Mouse (Mus musculus) layer of hippocampus, adult 9-11 months (tissue): ENCODE measurements around the gene Phlpp1.

Experiments
- DNase-seq: peaks from one replicate; pipeline ENCODE4 v3.0.0; 2022

Gene Phlpp1

DNA sequence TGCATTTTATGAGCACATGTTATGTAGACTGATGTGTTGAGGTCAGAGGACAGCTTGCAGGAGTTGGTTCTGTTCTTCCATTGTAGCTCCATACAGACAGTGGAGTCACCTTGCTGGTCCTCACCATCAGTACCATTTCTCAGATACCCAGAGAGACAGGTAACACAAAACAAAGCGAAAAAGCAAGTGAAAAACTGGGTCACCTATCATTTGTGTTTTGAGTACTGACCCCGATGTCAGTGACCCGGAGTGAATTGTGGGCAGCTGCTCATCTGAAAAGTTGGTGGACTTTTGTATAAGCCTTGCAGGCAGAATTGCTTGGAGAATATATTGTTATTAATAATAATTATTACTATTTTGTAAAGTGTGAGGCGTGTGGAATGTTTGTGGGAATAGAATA is 27.6 kb downstream of the Phlpp1 start:
- no peak for DNase-seq

DNA sequence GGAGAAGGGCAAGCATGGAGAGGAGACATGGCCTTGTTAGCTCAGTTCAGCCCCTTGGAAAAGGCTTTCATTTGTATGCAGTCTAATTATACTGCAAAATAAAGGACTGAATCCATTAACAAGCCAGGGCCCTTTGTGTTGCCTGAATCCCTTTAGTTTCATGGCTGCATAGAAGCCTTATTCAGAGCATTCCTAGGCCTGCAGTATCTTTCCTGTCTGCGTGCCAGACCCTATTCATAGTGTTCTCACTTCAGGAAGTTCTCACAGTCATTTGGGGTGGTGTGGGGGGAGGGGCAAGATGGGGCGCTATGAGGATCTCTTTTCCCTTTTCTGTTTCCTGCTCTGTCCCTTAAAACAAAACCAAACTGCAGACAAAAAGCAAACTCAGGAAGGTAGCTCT is 28.1 kb downstream of the Phlpp1 start:
- DNase-seq: peak; percentile 87

- no peak for DNase-seq
Measured at GRCm38 (mm10) chr1:106201025-106201424, 29.5 kb downstream of the Phlpp1 start.

DNA sequence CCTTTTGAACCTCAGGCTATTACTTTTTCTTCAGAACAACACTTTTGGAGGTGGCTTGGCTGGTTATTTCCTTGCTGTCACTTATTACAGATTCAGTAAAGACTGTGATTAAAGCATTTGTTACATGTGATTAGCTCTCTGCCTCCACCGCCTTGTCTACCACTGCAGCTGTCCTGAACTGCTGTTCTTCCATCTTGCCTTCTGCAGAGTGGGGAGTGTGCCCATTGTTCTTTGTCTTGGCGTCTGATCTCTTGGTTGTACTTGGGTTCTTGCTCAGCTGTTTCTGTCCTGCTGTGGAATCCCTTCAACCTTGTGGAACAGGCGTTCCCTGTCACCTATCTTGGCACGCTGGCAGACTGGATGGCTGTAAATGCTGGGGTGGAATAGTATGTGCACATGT is 30.4 kb downstream of the Phlpp1 start:
- peak; percentile 40 for DNase-seq

DNA sequence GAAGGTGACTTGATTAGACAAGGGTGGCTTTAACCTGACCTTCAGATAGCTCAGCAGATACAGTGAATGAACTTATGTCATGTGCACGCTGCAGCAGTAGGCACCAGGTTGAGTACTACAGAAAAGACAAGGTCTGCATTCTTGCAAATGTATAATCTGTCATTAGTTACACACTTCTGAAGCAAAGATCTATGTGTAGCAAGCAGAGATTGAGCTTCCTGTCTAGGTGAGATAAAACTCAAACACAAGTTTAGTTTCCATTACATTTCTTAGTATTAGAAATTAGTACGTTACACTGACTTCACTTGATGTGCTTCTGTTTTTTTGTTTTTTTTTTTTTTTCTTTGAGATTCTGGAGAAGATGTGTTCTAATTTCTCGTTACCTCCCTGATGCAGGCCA is 32.4 kb downstream of the Phlpp1 start:
- DNase-seq: no peak

DNA sequence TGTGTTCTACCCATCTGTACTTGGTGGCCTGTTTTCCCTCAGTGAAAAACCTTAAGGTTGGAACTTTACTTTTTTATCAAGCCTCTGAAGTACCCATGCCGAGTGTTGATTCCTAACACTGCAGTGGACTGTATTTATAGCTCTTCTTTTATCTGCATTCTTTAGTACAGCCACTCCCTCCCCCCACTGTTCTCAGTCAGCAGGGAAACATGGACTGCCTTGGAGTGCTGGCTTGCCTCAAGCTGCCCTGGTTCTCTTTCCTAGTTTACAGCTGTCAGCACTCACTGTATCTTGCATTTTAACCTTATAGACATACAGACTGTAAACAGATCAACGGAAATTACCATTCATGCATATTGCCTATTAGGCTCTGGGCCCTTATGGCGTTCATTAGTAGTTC is 32.8 kb downstream of the Phlpp1 start:
- no peak for DNase-seq

DNA sequence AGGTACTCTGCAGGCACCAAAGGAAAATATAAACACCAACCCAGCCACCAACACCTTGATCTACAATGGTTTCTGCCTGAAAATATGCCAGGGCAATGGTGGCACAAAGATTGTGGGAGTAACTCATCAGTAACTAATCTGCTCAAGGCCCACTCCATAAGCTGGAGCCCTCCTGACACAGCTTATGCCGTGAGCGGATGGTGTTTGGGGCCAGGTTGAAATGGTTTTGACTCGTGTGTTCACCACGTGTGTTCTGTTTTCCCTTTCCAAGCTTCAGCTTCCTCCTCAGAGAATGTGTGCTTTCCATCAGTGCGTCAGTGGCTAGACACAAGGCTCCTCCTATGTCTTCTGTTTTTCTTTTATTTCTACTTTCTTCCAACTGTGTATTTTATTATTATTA is 37.0 kb downstream of the Phlpp1 start:
- DNase-seq: no peak

DNA sequence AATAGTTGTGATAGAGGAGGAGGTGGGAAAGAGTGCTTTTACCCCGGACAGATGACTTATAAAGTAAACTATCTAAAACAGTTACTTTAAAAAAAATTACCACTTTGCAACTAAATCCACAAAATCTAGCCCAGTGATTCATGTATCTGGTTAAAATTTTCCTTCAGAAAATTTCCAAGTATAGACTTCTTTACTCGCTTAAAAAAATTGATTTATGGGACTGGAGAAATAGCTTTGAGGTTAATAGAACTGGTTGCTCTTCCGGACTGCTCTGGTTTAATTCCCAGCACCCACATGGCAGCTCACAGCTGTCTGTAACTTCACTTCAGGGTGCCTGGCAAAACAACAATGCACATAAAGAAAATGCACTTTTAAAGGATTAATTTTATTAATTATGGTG is 38.9 kb downstream of the Phlpp1 start:
- DNase-seq: no peak

- no peak for DNase-seq
Measured at GRCm38 (mm10) chr1:106211146-106211545, 39.6 kb downstream of the Phlpp1 start.

DNA sequence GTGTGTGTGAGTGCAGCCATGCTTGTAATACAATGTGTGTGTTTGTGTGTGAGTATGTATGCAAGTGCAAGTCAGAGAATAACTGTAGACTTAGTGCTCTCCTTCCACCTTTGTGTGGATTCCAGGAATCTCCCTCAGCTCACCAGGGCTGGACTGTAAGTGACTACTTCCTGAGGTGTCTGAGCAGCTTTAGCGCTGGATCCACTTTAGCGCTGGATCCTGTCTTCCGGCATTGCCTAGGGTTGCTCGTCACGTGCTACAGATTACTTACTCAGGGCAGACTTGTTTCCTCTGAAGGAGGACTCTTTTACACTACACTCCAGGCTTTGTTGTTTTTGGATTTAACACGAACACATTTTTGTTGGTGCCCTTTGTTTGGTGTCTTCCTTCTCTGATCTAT is 48.9 kb downstream of the Phlpp1 start:
- no peak for DNase-seq

DNA sequence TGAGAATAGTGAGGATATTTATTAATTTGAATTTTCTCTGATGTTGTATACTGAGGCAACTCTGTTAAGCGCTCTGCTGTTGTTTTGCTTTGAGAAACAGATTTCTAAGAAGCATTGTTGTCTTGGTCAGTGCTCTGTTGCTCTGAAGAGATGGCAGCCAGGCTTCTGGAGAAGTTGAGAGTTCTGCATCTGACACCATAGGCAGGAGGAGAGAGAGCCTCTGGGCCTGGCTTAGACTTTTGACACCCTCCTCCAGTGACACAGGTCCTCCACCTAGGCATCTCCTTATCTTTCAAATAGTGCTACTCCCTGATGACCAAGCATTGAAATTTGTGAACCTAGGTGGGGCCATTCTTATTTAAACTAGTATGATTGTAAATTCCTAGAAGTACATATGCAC is 49.8 kb downstream of the Phlpp1 start:
- no peak for DNase-seq

- no peak for DNase-seq
Measured at GRCm38 (mm10) chr1:106221964-106222363, 50.4 kb downstream of the Phlpp1 start.

DNA sequence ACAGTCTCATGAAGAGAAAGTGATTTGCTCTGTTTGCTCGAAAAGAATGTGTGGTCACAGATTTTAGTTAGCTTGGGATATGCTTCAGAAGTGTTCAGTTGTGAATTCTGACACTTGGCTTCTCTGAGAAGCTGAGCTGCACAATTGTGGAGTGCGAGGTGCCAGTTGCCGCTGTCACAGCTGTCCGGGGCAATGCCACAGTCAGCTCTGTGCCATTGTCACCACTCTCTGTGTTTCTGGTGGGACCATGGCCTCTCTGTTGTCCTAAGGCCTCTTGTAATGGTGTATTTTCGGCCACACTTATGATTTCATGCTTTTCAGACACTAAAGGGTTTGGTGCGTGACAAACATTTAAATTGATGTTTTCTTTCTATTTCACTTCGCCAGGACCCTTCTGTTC is 55.1 kb downstream of the Phlpp1 start:
- DNase-seq: peak; percentile 58

- DNase-seq: no peak
Measured at GRCm38 (mm10) chr1:106230313-106230712, 58.8 kb downstream of the Phlpp1 start.

GRCm38 (mm10) chr1:106231345-106231744 is 59.8 kb downstream of the Phlpp1 start:
- no peak for DNase-seq

GRCm38 (mm10) chr1:106231805-106232459 is 60.4 kb downstream of the Phlpp1 start:
- peak; percentile 86 for DNase-seq

GRCm38 (mm10) chr1:106232460-106232850 is 60.9 kb downstream of the Phlpp1 start:
- DNase-seq: no peak

DNA sequence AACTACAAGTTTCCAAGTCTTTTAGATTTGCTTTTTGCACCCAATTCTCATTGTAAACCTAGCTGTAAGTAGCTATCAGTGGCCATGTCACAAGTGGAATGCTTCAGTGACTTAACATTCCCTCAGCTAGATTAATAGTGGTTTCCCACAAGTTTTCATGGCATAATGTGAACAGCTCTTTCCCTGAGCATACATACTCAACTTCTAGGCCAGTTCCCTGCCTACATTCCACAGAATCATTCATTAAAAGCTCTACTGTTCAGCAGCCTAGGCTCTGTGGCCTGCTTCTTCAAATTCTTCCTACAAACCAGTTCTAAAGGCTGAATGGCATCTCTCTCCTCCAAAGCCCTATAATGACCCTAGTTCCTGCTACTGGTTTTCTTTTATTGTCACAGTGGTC is 65.4 kb downstream of the Phlpp1 start:
- no peak for DNase-seq

DNA sequence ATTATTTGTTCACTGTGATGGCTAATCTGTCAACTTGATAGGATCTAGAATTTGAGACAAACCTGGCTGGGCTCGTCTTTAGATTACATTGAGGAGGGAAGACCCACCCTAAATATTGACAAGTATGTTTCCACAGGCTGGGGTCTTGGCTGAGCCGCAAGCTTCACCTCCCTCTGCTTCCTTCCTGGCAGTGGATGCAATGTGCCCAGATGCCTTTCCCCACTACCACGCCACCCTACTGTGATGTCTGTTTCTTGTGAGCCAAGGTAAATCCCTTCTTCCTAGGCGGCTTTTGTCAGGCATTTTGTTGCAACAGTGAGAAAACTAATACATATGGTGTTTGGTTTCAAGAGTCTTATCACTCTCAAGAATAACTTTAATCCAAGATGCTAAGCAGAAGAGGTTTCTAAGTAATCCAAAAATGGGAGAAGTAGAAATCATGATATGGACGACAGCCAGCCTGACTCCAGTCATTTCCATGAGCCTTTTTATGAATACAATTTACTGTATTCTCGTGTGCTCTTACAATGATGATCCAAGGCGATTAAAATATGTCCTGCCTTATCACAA is 68.6 kb downstream of the Phlpp1 start:
- no peak for DNase-seq

DNA sequence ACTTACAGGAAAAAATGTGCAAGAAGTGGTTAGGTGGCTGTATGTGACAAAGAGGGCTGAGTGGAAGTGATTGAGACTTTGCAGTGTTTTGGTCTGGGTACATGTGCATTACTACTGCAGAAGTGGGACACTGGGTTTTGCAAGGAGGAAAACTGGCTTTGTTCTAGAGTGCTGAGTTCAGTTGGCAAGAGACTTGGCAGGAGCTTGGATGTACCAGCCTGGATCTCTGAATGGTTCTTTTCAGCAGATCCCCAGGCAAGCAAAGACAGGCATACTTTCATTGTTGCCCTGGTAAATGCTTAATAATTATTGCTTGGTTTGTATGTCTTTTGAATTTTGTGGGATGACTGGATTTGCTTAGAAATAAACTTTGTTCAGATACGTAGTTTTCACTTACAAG is 69.5 kb downstream of the Phlpp1 start:
- DNase-seq: peak; percentile 82

GRCm38 (mm10) chr1:106242129-106242528 is 70.6 kb downstream of the Phlpp1 start:
- no peak for DNase-seq

DNA sequence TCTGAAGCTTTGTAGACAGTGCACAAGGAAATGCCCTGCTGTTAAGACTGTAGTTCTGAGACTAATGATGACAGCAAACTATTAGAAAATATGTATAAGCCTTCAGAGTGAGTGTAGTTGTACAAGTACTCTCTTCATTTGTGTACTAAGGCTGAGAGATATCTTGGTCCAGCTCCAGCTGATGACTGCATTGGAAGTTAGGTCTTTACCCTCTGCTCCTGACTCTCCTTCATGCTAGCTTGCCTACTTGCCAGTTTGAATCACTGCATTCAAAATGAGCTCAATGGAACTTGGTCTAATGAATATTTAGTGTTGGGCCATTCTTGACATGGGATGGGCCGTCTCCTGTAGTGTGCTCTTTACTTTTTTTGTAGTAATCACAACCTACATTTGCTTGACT is 71.8 kb downstream of the Phlpp1 start:
- no peak for DNase-seq

- no peak for DNase-seq
Measured at GRCm38 (mm10) chr1:106244245-106244644, 72.7 kb downstream of the Phlpp1 start.

GRCm38 (mm10) chr1:106254047-106254446 is 82.5 kb downstream of the Phlpp1 start:
- no peak for DNase-seq

DNA sequence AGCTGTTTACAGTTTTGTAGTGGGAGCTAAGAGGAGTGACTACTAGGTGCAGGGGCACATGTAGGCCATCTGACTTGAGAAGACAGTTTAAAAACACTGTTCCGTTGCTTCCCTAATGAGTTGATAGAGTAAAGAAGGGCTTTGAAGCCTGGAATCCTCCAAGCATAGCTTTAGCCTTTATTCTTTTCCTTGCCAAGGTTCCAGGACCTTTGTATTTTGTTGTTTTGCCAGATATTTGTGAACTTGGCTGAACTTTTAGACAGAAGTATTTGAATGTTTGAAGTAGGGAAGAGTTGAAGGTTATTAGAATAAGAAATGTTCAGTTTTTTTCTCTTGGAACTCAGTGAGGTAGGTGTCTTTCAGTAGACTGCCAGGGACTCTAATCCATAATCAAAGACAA is 85.6 kb downstream of the Phlpp1 start:
- no peak for DNase-seq
